Mouse (Mus musculus): ENCODE data around the gene Dst.

The Dst gene

GRCm38 (mm10) chr1:34178022-34178727 is 270.1 kb downstream of the Dst start:
- peak; percentile 25 for DNase-seq (ENCODE audit: low spot score)

DNA sequence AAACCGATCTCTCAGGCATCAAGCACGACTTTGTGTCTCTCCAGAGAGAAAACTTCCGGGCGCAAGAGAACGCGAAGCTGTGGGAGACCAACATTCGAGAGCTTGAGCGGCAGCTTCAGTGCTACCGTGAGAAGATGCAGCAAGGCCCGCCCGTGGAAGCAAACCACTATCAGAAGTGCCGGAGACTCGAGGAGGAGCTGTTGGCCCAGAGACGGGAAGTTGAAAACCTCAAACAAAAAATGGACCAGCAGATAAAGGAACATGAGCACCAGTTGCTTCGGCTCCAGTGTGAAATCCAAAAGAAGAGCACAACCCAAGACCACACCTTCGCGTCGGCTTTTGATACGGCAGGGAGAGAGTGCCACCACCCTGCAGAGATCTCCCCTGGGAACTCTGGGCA is 271.7 kb downstream of the Dst start:
- no peak for DNase-seq (ENCODE audit: low spot score)

DNA sequence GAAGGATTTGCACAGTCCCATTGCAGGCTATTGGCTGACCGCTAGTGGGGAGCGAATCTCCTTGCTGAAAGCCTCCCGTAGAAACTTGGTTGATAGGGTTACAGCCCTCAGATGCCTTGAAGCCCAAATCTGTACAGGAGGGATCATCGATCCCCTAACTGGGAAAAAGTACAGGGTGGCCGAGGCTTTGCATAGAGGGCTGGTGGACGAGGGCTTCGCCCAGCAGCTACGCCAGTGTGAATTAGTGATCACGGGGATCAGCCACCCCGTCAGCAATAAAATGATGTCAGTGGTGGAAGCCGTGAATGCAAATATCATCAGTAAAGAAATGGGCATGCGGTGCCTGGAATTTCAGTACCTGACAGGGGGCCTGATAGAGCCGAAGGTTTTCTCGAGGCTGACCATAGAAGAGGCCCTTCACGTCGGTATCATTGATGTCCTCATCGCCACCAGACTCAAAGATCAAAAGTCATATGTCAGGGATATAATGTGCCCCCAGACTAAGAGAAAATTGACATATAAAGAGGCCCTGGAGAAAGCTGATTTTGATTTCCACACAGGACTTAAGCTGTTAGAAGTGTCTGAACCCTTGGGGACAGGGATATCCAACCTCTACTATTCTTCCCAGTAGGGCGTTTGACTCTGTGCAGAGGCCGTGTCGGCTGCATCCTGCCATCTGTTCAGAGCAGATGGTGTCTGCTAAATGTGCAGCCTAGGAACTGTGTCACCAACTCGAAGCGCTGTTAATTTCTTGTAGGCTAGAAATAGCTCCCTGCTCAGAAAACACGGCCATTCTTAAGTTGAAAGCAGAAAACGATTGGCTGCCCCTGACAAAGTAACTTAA is 274.6 kb downstream of the Dst start:
- peak; percentile 63 for DNase-seq (ENCODE audit: low spot score)

DNA sequence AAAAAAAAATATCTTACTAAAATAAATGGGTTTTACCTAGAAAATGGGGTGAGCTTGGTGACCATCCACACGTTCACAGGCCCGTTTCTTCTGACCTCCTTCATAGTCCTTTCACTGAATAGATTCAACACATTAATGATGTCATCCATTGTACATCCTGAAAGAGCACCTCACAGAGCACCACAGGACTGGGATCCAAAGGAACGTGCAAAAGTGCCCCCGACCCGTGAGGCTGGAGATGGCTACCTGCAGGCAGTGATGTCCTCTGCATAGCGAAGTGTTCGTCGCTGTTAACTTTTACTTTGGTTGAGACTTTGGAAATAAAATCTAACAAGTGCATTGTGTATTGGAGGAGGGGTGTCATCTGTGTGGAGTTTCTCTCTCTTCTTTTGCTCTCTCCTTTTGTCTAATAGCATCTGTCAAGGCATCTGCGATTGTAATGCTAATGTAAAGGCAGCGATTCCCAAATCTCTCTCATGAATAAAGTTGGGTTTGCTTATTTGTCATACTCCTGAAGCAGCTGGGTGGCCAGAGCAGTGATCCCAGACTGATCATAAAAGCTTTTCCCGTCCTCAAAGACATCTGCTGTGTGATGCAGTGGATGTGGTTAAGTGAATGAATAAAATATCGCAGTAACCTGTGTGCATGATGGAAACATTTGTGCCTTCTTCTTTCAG is 275.4 kb downstream of the Dst start:
- peak; percentile 27 for DNase-seq (ENCODE audit: low spot score)

- DNase-seq (ENCODE audit: low spot score): no peak
Observed at GRCm38 (mm10) chr1:34184266-34184665, 276.2 kb downstream of the Dst start.

DNA sequence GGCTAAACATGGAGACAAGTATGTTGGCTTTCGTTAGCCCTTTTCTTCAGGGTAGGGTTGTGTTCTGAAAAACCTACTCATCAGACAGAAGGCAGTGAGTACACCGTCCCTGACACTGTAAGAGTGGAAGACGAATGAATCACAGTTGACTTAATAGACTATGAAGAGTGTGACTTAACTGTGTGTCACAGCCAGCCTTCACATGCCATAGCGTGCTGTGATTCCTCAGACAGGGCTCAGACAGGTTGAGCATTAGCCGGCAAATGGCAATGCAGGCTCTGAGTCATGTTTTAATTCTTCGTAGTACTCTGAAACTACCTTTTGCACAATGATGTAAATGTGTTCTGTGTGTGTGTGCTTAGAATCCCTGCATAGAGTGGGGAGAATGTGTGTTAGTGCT is 278.0 kb downstream of the Dst start:
- no peak for DNase-seq (ENCODE audit: low spot score)

GRCm38 (mm10) chr1:34187501-34187900 is 279.5 kb downstream of the Dst start:
- DNase-seq (ENCODE audit: low spot score): no peak

DNA sequence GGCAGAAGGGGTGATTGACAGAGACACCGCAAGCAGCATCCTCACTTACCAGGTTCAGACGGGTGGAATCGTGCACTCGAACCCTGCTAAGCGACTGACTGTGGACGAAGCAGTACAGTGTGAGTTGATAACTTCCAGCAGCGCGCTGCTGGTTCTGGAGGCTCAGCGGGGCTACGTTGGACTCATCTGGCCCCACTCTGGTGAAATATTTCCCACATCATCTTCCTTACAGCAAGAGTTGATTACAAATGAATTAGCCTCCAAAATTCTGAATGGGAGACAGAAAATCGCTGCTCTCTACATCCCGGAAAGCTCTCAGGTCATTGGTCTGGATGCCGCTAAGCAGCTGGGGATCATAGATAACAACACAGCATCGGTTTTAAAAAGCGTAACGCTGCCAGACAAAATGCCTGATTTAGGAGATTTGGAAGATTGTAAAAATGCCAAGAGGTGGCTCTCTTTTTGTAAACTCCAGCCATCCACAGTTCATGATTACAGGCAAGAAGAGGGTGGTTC is 280.8 kb downstream of the Dst start:
- DNase-seq (ENCODE audit: low spot score): no peak

DNA sequence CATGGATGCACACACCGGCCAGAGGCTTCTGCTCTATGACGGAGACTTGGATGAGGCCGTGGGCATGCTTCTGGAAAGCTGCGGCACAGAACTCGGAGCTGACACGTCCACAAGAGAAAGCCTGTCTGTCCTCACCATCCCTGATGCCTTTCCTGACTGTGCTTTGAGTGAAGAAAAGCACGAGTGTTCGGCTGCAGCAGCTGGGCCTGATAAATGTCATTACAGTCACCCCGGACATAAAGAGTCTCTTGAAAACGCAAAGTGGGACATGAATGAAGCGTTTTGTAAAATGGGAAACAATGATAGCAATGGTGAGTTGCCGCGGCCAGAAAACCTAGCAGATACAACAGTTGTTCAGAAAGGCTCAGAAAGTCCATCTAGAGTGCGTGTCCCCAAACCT is 281.3 kb downstream of the Dst start:
- no peak for DNase-seq (ENCODE audit: low spot score)

- DNase-seq (ENCODE audit: low spot score): peak; percentile 66
Observed at GRCm38 (mm10) chr1:34189970-34190369, 281.9 kb downstream of the Dst start.

DNA sequence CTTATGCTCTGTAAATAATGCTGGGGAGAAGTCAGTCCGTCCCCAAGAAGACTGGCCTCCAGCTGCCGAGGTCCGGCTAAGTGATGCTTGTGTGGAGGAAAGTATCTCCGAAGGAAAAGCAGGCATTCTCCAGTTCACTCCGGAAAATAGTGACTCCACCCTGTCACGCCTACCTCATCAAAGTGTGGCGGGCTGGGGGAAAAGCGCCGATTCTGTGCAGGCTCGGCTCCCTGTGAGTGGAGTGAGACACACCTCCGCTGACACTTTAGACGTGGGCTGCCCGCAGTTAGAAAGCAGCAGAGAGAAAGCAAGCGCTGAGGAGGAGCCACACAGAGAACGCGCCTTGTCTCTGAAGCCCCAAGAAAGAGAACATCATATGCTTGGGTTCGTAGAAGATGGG is 284.1 kb downstream of the Dst start:
- DNase-seq (ENCODE audit: low spot score): no peak

DNA sequence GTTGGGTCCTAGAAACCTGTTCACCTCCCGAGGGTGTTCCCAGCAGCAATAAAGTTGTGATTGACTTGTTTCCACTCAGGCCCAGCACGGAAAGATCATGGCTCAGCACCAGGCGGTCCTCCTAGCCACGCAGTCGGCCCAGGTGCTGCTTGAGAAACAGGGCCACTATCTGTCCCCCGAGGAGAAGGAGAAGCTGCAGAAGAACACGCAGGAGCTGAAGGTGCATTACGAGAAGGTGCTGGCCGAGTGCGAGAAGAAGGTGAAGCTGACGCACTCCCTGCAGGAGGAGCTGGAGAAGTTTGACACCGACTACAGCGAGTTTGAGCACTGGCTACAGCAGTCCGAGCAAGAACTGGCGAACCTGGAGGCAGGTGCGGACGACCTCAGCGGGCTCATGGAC is 292.8 kb downstream of the Dst start:
- no peak for DNase-seq (ENCODE audit: low spot score)

- DNase-seq (ENCODE audit: low spot score): peak; percentile 78
Observed at GRCm38 (mm10) chr1:34201483-34201882, 293.5 kb downstream of the Dst start.

DNA sequence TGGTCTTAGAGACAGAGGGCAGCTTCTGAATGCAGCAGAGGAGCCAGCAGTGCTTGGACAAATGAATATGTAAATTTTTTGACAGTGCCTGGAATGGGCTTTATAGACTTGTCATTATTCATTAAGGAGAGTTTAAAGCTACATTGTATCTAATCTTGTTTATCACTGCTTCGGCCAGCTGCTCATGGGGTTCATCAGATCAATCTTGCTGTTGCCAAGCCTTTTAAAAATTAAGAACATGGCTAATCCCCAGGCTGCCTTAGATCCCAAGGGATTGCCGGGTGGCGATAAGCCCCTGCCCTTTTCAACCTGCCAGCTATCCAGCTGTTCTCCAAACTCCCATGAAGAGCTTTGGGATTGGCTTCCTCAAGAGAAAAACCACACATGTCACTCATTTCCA is 303.7 kb downstream of the Dst start:
- DNase-seq (ENCODE audit: low spot score): peak; percentile 74

DNA sequence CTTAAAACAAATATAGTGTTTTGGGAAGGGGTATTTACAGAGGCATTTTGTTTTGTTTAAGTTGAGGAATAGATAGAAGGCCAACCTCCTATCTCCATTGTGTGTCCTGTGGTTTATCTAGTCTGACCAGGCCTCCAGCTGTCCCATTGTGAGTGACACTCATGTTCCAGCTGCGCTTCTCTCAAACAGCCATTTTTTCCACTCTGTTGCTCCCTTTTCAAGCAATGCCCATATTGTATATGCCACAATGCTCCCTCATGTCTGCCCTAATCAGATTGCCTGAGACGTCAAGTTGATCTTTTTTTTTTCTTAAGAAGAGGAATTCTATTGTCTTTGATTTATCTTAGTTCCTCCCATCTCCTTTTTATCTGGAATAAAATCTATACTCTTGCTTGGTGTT is 308.4 kb downstream of the Dst start:
- DNase-seq (ENCODE audit: low spot score): peak; percentile 75

DNA sequence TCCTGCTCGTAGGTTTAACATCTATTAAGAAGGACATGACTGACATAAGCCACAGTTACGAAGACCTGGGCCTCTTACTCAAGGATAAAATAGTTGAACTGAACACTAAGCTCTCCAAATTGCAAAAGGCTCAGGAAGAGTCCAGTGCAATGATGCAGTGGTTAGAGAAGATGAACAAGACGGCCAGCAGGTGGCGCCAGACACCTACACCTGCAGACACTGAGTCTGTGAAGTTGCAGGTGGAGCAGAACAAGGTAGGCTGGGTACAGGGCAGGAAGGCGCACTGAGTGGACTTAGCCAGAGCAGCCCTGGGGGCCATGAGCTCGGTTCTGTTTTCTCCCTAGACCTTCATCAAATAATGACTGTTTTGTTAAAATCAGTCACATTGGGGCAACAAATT is 310.3 kb downstream of the Dst start:
- peak; percentile 90 for DNase-seq (ENCODE audit: low spot score)

DNA sequence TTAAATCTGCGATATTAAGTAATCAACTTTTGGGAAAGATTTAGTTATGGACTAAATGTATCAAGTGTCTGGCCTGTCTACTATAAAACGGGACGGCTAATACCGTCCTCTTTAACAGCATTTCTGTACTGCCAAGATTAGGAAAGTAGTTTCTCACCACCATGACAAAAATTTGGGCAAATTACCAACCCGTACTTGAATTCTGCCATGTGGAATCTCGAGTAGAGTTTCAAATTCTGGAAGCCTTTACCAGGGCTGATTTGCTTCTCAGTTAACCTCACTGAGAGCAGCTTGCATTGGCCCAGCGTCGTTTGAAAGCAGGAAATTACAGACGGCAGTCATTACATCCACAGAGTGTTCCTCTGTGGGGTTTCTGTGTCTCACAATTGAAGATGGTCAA is 310.8 kb downstream of the Dst start:
- no peak for DNase-seq (ENCODE audit: low spot score)

- no peak for DNase-seq (ENCODE audit: low spot score)
Observed at GRCm38 (mm10) chr1:34220094-34220601, 312.1 kb downstream of the Dst start.

DNA sequence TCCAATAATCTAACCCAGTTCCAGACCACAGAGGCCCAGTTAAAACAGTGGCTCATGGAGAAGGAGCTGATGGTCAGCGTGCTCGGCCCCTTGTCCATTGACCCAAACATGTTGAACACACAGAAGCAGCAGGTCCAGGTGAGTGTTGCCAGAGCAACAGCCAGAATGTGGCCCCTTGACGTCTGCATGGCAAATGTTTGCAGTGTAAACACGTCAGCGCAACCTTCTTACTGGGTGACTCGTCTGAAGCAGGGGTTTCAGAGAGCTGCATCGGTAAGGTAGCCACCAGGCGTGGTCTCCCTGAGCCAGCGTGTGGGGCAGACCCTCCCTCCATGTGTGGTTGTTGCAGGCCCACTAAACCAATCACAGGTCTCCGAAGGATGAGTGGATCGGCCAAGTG is 315.8 kb downstream of the Dst start:
- no peak for DNase-seq (ENCODE audit: low spot score)

DNA sequence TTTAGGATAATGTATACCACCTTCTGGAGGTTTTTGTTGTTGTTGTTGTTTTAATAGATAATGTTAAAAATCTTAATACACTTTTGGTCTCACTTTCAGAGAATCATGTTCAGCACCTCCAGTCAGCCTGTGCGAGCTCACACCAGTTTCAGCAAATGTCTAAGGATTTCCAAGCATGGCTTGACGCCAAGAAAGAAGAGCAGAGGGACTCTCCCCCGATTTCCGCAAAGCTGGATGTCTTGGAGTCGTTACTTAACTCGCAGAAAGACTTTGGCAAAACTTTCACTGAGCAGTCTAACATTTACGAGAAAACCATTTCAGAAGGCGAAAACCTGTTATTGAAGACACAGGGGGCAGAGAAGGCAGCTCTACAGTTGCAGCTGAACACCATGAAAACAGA is 319.7 kb downstream of the Dst start:
- DNase-seq (ENCODE audit: low spot score): no peak

- no peak for DNase-seq (ENCODE audit: low spot score)
Observed at GRCm38 (mm10) chr1:34231041-34231440, 323.0 kb downstream of the Dst start.

DNA sequence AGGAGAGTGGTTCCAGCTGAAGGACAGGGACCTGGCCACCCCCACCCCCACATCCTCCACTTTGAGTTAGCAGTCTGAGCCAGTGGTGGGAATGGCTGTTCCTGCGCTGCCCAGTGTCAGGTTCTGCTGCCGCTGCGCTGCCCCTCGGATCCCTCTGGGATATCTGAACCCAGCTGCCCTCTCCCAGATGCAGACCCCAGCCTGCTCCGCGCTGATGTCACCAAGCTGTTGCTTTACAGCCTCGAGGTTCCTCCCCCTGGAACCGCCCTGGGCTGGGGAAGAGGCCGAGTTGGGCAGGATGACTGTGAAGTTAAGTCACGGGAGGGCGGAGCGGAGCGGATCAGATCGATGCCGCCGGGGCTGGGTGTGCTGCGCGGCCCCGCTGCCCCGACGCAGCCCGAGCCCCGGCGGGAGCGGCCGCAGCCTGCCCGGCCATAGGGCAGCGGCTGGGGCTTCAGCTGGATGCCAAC is 328.3 kb downstream of the Dst start:
- DNase-seq (ENCODE audit: low spot score): peak; percentile 85
